Mouse (Mus musculus) liver, embryonic 14.5 days (tissue): Measurements from ENCODE around the gene Olfr545. TPM values are rescaled to one million over a fixed set of nuclear protein-coding genes. Genes with fewer than 3 reads are reported as not detected.

ENCODE experiments used
- ATAC-seq: fragments of 200-750 bp; cut with Nextera tagmentation; 2 replicates; pipeline ENCODE4 v1.8.0; 2017; ENCODE audit warnings: moderate number of reproducible peaks, mild to moderate bottlenecking, moderate library complexity; ENCODE audit not compliant: insufficient read depth
- DNase-seq, 3 experiments: peaks; one replicate each; pipeline ENCODE4 v3.0.0-alpha.2; 2012 to 2013; ENCODE audit warnings: low read depth in 3 of 3, low spot score in 3 of 3
- H3K27ac ChIP-seq: fragments of 300-500 bp; sonication (generic); 2 replicates; pipeline ENCODE4 v1.5.1; 2014; ENCODE audit warnings: moderate library complexity, mild to moderate bottlenecking, control low read depth, inconsistent platforms
- H3K27me3 ChIP-seq: fragments of 300-500 bp; sonication (generic); 2 replicates; pipeline ENCODE4 v1.6.1; 2014; ENCODE audit warnings: mild to moderate bottlenecking, low read length, moderate library complexity; ENCODE audit not compliant: control insufficient read depth, insufficient read depth
- H3K36me3 ChIP-seq: fragments of 300-500 bp; sonication (generic); replicated peaks from 2 replicates; pipeline ENCODE4 v1.6.1; 2014; ENCODE audit warnings: low read depth; ENCODE audit not compliant: control insufficient read depth, insufficient read depth
- H3K4me1 ChIP-seq, 2 experiments: fragments of 200-500 bp in 1 of 2; fragments of 300-500 bp in 1 of 2; sonication (generic) in 1 of 2; replicated peaks; 2 replicates each; pipeline ENCODE4 v1.6.1; 2012 to 2014; ENCODE audit warnings: antibody characterized with exemption in 1 of 2, inconsistent platforms in 1 of 2, low read length in 1 of 2; ENCODE audit not compliant: control insufficient read depth in 2 of 2, insufficient read depth in 2 of 2
- H3K4me2 ChIP-seq: fragments of 300-500 bp; sonication (generic); 2 replicates; pipeline ENCODE4 v1.6.1; 2014; ENCODE audit warnings: low read depth, mild to moderate bottlenecking, control low read depth, moderate library complexity
- H3K4me3 ChIP-seq, 2 experiments: fragments of 200-500 bp in 1 of 2; fragments of 300-500 bp in 1 of 2; sonication (generic) in 1 of 2; 2 replicates each; pipeline ENCODE4 v1.5.1; 2012 to 2014; ENCODE audit warnings: low read depth in 2 of 2, low read length in 2 of 2, mild to moderate bottlenecking in 2 of 2, control low read depth in 1 of 2, inconsistent platforms in 1 of 2, moderate library complexity in 1 of 2; ENCODE audit not compliant: insufficient read depth in 1 of 2
- H3K9ac ChIP-seq: fragments of 300-500 bp; sonication (generic); replicated peaks from 2 replicates; pipeline ENCODE4 v1.6.1; 2014; ENCODE audit warnings: mild to moderate bottlenecking, control low read depth, moderate library complexity
- H3K9me3 ChIP-seq: fragments of 300-500 bp; sonication (generic); 2 replicates; pipeline ENCODE4 v1.6.1; 2016; ENCODE audit warnings: low read length, mixed read lengths; ENCODE audit not compliant: control insufficient read depth
- CTCF ChIP-seq: IDR thresholded peaks from 2 replicates; pipeline ENCODE4 v1.5.1; 2016; ENCODE audit warnings: antibody characterized with exemption, low read depth, control low read depth
- EP300 ChIP-seq: IDR thresholded peaks from 2 replicates; pipeline ENCODE4 v1.6.1; 2016; ENCODE audit warnings: antibody characterized with exemption, low read depth
- WGBS: fragments of 180-500 bp; shearing (Covaris S2); extraction: QIAGEN DNeasy Blood & Tissue Kit; methylation state at CpG from one replicate; pipeline ENCODE4 v1.1.7; 2014; ENCODE audit not compliant: insufficient replicate concordance; 5-methylcytosine and 5-hydroxymethylcytosine counted together
- polyA plus RNA-seq, 2 experiments: library from polyadenylated mRNA; depleted of rRNA in 1 of 2; stranded (reverse) in 1 of 2; unstranded in 1 of 2; fragments of >200 nt; fragmentation: Nextera tagmentation in 1 of 2; extraction: Ambion mirVana in 1 of 2; gene quantifications; 2 replicates each; pipeline versions ENCODE4 v1.2.1 to v1.2.3; 2012 to 2014

Olfr545 gene
- polyA plus RNA-seq, 2 experiments: not detected

DNA sequence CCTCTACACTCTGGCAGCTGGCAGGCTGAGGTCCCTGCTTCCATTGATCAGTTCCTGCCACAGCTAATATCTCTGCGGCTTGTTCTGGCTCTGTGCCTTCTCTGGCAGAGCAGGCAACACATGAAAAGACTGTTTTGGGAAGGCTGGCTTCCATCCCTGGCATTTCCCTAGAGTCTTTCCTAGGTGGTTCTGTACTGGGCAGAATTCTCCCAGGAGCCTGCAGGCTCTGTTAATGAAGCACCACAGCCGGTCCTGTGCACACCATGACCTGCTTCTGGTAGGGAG, 17.6 kb upstream of the Olfr545 start:
- H3K36me3 ChIP-seq: no peaks in the 10 kb centered on the region
- 63% methylated on average over 2 of the region's 2 CpGs for WGBS
- H3K27me3 ChIP-seq: no peaks in the 10 kb centered on the region; the same call in 1 of the 2 replicates
- H3K9me3 ChIP-seq: no peaks in the 10 kb centered on the region
- no peak for TF ChIP-seq EP300
- no peak for TF ChIP-seq CTCF
- no peak overlapping the region for H3K4me2 ChIP-seq
- ATAC-seq: no peak
- H3K9ac ChIP-seq: no peak overlapping the region
- H3K4me3 ChIP-seq: no peak overlapping the region
- H3K27ac ChIP-seq: no peak overlapping the region
- H3K4me1 ChIP-seq: peaks cover 0 to 4% of the 10 kb centered on the region in 2 experiments; a peak in 1 of 4 replicates
- no peak for DNase-seq

- Histone ChIP-seq H3K4me2 (no peak overlapping the region), H3K9ac (no peak overlapping the region), H3K27ac (no peak overlapping the region), H3K4me3 (no peak overlapping the region), H3K9me3 (no peaks in the 10 kb centered on the region), H3K27me3 (no peaks in the 10 kb centered on the region; the same call in 1 of the 2 replicates), H3K36me3 (no peaks in the 10 kb centered on the region), H3K4me1 (peaks cover 0 to 4% of the 10 kb centered on the region in 2 experiments; a peak in 1 of 4 replicates)
- WGBS: 40% methylated on average over 10 of the region's 10 CpGs
- TF ChIP-seq EP300: no peak
- no peak for TF ChIP-seq CTCF
- ATAC-seq: no peak
- DNase-seq: no peak
Measured at GRCm38 (mm10) chr7:102516261-102517050, 17.1 kb upstream of the Olfr545 start.

GRCm38 (mm10) chr7:102514144-102514543, 14.8 kb upstream of the Olfr545 start:
- Histone ChIP-seq H3K9me3 (no peaks in the 10 kb centered on the region), H3K36me3 (no peaks in the 10 kb centered on the region), H3K4me2 (no peak overlapping the region), H3K27me3 (no peaks in the 10 kb centered on the region; the same call in 1 of the 2 replicates), H3K4me1 (peaks cover 0 to 4% of the 10 kb centered on the region in 2 experiments; a peak in 1 of 4 replicates), H3K27ac (no peak overlapping the region), H3K4me3 (no peak overlapping the region), H3K9ac (no peak overlapping the region)
- no peak for DNase-seq
- WGBS: 5% methylated on average over 4 of the region's 4 CpGs
- no peak for TF ChIP-seq EP300
- no peak for TF ChIP-seq CTCF
- ATAC-seq: no peak

- H3K4me2 ChIP-seq: peak overlapping the region; percentile 69
- H3K4me1 ChIP-seq: peaks cover 0 to 4% of the 10 kb centered on the region in 2 experiments; a peak in 1 of 4 replicates
- H3K9ac ChIP-seq: peak overlapping the region; percentile 23
- peak overlapping the region; percentile 20 to 44; a peak in 3 of 4 replicates for H3K4me3 ChIP-seq
- peak; percentile 22 to 33 (median 30) for DNase-seq
- WGBS: 2% methylated on average over 54 of the region's 54 CpGs
- TF ChIP-seq EP300: no peak
- TF ChIP-seq CTCF: peak; percentile 80
- peak; percentile 77 for ATAC-seq
- no peaks in the 10 kb centered on the region for H3K9me3 ChIP-seq
- H3K36me3 ChIP-seq: no peaks in the 10 kb centered on the region
- no peak overlapping the region for H3K27ac ChIP-seq
- H3K27me3 ChIP-seq: no peaks in the 10 kb centered on the region; the same call in 1 of the 2 replicates
Measured at GRCm38 (mm10) chr7:102512814-102513435, 13.6 kb upstream of the Olfr545 start.

DNA sequence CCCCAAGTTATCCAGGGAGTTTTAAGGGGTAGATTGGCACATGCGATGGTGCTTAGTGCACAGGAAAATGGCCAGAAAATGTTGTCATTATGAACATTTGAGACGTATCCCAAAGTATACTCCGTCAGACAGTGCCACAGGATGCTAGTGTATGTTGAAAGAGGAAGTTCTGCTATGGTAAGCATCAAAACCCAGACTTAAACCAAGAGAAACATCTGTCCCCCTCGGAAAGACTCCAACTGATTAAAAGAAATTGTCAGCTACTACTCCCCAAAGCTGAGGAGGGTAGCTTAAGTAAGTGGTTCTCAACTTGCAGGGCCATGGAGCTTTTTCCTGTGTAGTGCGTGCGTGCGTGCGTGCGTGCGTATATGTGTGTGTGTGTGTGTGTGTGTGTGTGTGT, 12.6 kb upstream of the Olfr545 start:
- Histone ChIP-seq H3K4me1 (peaks cover 0 to 4% of the 10 kb centered on the region in 2 experiments; a peak in 1 of 4 replicates), H3K4me3 (no peak overlapping the region), H3K9me3 (no peaks in the 10 kb centered on the region), H3K9ac (no peak overlapping the region), H3K27me3 (no peaks in the 10 kb centered on the region; the same call in 1 of the 2 replicates), H3K4me2 (no peak overlapping the region), H3K36me3 (no peaks in the 10 kb centered on the region), H3K27ac (no peak overlapping the region)
- DNase-seq: no peak
- WGBS: 59% methylated on average over 10 of the region's 10 CpGs
- ATAC-seq: no peak
- no peak for TF ChIP-seq EP300
- no peak for TF ChIP-seq CTCF
